Mouse (Mus musculus): ENCODE results near the gene Lct.
"Not testable (repeated sequence)": the region's sequence is repeated elsewhere in the genome, so short reads cannot be mapped to it uniquely, and the experiment has no call there.

Lct gene

GRCm38 (mm10) chr1:128328218-128328617 is at the start of gene Lct:
TSS of gene Lct (minus strand) at chr1:128328318.
- DNase-seq (ENCODE audit: low read depth in 1 of 2, low spot score in 2 of 2), result no peak

- DNase-seq (ENCODE audit: low read depth in 1 of 2, low spot score in 2 of 2), result no peak
Observed at GRCm38 (mm10) chr1:128376841-128377240, 48.7 kb upstream of the Lct start.

GRCm38 (mm10) chr1:128372143-128372860 is 44.2 kb upstream of the Lct start:
- DNase-seq (ENCODE audit: low read depth in 1 of 2, low spot score in 2 of 2), result no peak

- DNase-seq (ENCODE audit: low read depth in 1 of 2, low spot score in 2 of 2), result no peak
Observed at GRCm38 (mm10) chr1:128368732-128369441, 40.8 kb upstream of the Lct start.

GRCm38 (mm10) chr1:128360601-128361000 is 32.5 kb upstream of the Lct start:
- DNase-seq (ENCODE audit: low read depth in 1 of 2, low spot score in 2 of 2), result no peak

GRCm38 (mm10) chr1:128359554-128360376 is 31.6 kb upstream of the Lct start, which contains the start of gene Mcm6:
TSS of gene Mcm6 (minus strand) at chr1:128359664.
- DNase-seq (ENCODE audit: low read depth in 1 of 2, low spot score in 2 of 2), result peak; percentile 82 to 87

- no peak for DNase-seq (ENCODE audit: low read depth in 1 of 2, low spot score in 2 of 2)
Observed at GRCm38 (mm10) chr1:128358916-128359553, 30.9 kb upstream of the Lct start.

- DNase-seq (ENCODE audit: low read depth in 1 of 2, low spot score in 2 of 2), result no peak
Observed at GRCm38 (mm10) chr1:128358276-128358675, 30.2 kb upstream of the Lct start.

GRCm38 (mm10) chr1:128357452-128357851 is 29.3 kb upstream of the Lct start:
- no peak for DNase-seq (ENCODE audit: low read depth in 1 of 2, low spot score in 2 of 2)

- no peak for DNase-seq (ENCODE audit: low read depth in 1 of 2, low spot score in 2 of 2)
Observed at GRCm38 (mm10) chr1:128353092-128353491, 25.0 kb upstream of the Lct start.

GRCm38 (mm10) chr1:128344232-128344631 is 16.1 kb upstream of the Lct start:
- no peak for DNase-seq (ENCODE audit: low read depth in 1 of 2, low spot score in 2 of 2)

- DNase-seq (ENCODE audit: low read depth in 1 of 2, low spot score in 2 of 2), result no peak
Observed at GRCm38 (mm10) chr1:128337708-128338320, 9.7 kb upstream of the Lct start.

- DNase-seq (ENCODE audit: low read depth in 1 of 2, low spot score in 2 of 2), result no peak
Observed at GRCm38 (mm10) chr1:128330313-128330712, 2.2 kb upstream of the Lct start.

- DNase-seq (ENCODE audit: low read depth in 1 of 2, low spot score in 2 of 2), result no peak
Observed at GRCm38 (mm10) chr1:128327165-128327564, 953 bp downstream of the Lct start.

- DNase-seq (ENCODE audit: low read depth in 1 of 2, low spot score in 2 of 2), result no peak
Observed at GRCm38 (mm10) chr1:128324776-128325175, 3.3 kb downstream of the Lct start.

- peak in 1 of 2 experiments; percentile 3 for DNase-seq (ENCODE audit: low read depth in 1 of 2, low spot score in 2 of 2)
Observed at GRCm38 (mm10) chr1:128323026-128323643, 5.0 kb downstream of the Lct start.

- DNase-seq (ENCODE audit: low read depth in 1 of 2, low spot score in 2 of 2), result not testable (repeated sequence)
Observed at GRCm38 (mm10) chr1:128319266-128319665, 8.9 kb downstream of the Lct start.

- no peak for DNase-seq (ENCODE audit: low read depth in 1 of 2, low spot score in 2 of 2)
Observed at GRCm38 (mm10) chr1:128314665-128315064, 13.5 kb downstream of the Lct start.

GRCm38 (mm10) chr1:128309043-128309442 is 19.1 kb downstream of the Lct start:
- no peak for DNase-seq (ENCODE audit: low read depth in 1 of 2, low spot score in 2 of 2)

GRCm38 (mm10) chr1:128303900-128304299 is 24.2 kb downstream of the Lct start:
- no peak for DNase-seq (ENCODE audit: low read depth in 1 of 2, low spot score in 2 of 2)

Data from monocyte, adult 2 months (primary cell).